Mouse (Mus musculus) liver, embryonic 14.5 days (tissue): ENCODE results near the gene Rpl10-ps3.

ENCODE experiments used
- CTCF ChIP-seq: IDR thresholded peaks from 2 replicates; pipeline ENCODE4 v1.5.1; 2016; ENCODE audit warnings: antibody characterized with exemption, low read depth, control low read depth
- EP300 ChIP-seq: IDR thresholded peaks from 2 replicates; pipeline ENCODE4 v1.6.1; 2016; ENCODE audit warnings: antibody characterized with exemption, low read depth

- TF ChIP-seq EP300 = no peak
- no peak for TF ChIP-seq CTCF
Measured at GRCm38 (mm10) chr9:50298389-50298788, 46.4 kb downstream of the Rpl10-ps3 start.
